Mouse (Mus musculus) cerebellum, adult 2 months (tissue): ENCODE data around the gene Yy2.

ENCODE experiments used
- CTCF ChIP-seq: fragments of 200-500 bp; IDR thresholded peaks from 2 replicates; pipeline ENCODE4 v1.5.1; 2011; ENCODE audit warnings: low read depth, mild to moderate bottlenecking, control low read depth, low read length, moderate library complexity, borderline replicate concordance; ENCODE audit not compliant: insufficient read depth
- POLR2A ChIP-seq: fragments of 200-500 bp; IDR thresholded peaks from 2 replicates; pipeline ENCODE4 v1.6.1; 2011; ENCODE audit warnings: low read length, control low read depth, borderline replicate concordance; ENCODE audit not compliant: insufficient read depth

DNA sequence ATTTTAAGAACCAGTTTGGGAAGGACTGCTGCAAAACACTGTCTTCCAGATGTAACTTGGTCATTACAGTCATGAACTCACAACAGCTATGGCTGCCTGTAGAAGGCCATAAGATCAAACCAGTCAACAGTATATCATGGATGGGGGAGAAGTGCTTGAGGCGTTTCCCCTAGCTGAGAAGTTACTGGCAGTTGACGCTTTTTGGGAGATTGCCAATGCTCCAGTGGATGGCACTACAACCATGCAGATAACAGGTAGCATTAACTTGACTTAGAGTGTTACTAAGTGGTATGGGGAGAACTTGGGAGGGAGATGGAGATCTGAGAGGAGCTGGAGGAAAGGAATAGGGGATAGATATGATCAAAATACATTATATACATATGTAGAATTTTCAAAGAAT, 5.9 kb upstream of the Yy2 start:
- TF ChIP-seq CTCF = no peak
- no peak for TF ChIP-seq POLR2A
